Mouse (Mus musculus) hematopoietic stem cell, adult 5-6 weeks (primary cell): ENCODE measurements around the gene Ppm1n. TPM values are rescaled to one million over a fixed set of nuclear protein-coding genes. Genes with fewer than 3 reads are reported as not detected.

Experiments
- ATAC-seq, 2 experiments: fragments of 125-278 bp in 1 of 2; replicated peaks in 1 of 2; 2 replicates each; pipeline ENCODE4 v1.8.0; 2016 to 2017; ENCODE audit warnings: inconsistent platforms in 2 of 2, mild to moderate bottlenecking in 2 of 2, moderate number of reproducible peaks in 2 of 2, low read depth in 1 of 2, moderate TSS enrichment in 1 of 2; ENCODE audit not compliant: low FRiP score in 2 of 2, poor library complexity in 2 of 2, severe bottlenecking in 2 of 2, insufficient read depth in 1 of 2, low TSS enrichment in 1 of 2
- total RNA-seq: library from RNA; stranded (forward); fragments of 172-1452, 232-1000 nt; gene quantifications from 2 replicates; pipeline ENCODE4 v1.2.3, GENCODE M21; 2017

The Ppm1n gene
- total RNA-seq, 1 experiment from 2014 or later: not detected

DNA sequence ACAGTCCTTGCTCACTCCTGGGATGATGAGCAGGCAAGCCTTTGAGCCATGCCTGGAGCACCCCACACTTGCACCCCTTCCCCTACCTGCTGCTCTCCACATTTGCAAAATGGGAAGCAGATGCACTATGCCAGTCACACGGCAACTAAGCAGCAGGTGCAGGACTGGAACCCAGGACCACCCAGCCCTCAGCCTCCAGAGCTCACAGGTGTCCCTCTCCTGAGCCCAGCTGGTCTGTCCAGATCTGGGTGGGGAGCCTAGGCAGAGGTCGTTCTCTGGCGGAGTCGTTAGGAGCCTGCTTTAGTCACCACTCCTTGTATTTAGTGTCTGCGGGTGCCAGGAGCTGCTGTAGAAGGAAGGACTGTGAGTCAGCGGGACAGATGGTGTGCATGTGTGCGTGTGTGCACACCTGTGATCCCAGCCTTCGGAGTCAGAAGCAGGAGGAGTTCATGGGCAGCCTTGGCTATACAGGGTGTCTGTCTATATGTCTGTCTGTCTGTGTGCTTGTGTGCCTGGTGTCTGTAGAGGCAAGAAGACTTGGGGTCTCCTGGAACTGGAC lies 38.9 kb downstream of the Ppm1n start:
- ATAC-seq: no peak

GRCm38 (mm10) chr7:19239986-19240385 lies 39.9 kb downstream of the Ppm1n start:
- ATAC-seq: no peak

GRCm38 (mm10) chr7:19239423-19239822 lies 40.4 kb downstream of the Ppm1n start:
- ATAC-seq: peak; percentile 92 to 94

- ATAC-seq: no peak
Observed at GRCm38 (mm10) chr7:19238344-19238743, 41.5 kb downstream of the Ppm1n start.

- ATAC-seq: no peak
Observed at GRCm38 (mm10) chr7:19236411-19236810, 43.5 kb downstream of the Ppm1n start.

DNA sequence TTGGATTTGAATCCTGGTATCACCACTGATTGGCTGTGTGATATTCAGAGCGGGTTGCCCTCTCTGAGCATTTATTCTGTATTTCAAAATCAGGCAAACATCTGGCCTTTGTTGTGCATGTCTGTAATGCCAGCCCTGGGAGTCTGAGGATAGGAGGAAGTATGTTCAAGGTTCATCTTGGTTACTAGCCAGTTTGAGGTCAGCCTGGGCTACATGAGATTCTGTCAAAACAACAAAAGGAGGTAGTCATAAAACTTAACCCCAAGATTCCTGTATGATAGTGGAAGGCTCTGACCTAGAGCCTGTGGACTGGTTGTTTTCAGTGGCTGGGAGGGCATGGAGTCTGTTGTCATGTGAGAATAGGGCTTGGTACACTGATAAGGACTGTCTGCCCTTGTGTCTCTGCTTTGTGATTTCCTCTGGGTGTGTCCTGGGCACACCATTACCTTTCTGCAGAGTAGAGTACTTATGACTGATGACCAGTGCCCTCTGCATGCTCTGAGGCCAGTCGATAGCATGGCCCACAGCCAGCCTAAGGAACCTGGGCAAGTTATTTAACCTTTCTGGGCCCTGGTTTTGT lies 44.7 kb downstream of the Ppm1n start:
- no peak for ATAC-seq

- ATAC-seq: no peak
Observed at GRCm38 (mm10) chr7:19234652-19235051, 45.2 kb downstream of the Ppm1n start.

GRCm38 (mm10) chr7:19231849-19232248 lies 48.0 kb downstream of the Ppm1n start:
- no peak for ATAC-seq

- ATAC-seq: no peak
Observed at GRCm38 (mm10) chr7:19230899-19231298, 49.0 kb downstream of the Ppm1n start.

DNA sequence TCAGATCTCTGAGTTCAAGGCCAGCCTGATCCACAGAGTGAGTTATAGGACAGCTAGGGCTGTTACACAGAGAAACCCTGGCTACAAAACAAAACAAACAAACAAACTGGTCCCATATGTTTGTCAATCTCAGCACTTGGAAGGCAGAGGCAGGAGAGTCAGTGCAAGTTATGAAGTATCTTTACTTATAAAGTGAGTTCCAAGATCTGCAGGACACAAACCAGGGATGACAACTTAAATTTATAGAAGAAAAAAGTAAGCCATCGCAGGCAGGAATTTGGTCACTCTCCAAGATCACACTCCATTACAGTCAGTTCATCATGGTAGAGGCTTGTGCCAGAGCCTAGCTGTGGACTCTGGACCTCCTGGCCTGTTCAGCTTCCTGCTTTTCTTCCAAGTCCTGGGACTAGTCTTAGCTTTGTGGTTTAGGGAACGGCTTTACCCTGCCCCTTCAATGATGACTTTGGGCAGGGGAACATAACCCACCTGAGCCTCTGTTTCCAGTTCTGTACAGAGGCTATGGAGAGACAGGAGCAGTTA lies 49.8 kb downstream of the Ppm1n start:
- no peak for ATAC-seq

DNA sequence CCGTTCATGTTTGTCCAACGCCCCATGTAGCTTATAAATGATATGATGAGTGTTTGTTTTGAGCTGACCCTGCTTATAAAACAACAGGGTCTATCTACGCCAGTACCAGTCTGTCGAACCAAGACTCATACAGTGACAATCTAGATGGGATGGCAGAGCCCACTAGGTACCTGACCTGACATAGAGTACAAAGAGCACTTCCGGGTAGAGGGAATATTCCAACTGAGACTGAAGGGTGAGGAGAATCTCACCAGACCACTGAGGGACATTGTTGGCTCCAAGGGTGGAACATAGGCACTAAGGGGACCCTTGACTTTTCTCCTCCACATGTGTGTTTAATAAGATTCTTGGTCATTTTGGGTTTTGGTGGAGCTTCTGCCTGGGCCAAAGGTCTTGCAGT lies 50.5 kb downstream of the Ppm1n start:
- no peak for ATAC-seq

GRCm38 (mm10) chr7:19228793-19229148 lies 51.1 kb downstream of the Ppm1n start:
- ATAC-seq: no peak

DNA sequence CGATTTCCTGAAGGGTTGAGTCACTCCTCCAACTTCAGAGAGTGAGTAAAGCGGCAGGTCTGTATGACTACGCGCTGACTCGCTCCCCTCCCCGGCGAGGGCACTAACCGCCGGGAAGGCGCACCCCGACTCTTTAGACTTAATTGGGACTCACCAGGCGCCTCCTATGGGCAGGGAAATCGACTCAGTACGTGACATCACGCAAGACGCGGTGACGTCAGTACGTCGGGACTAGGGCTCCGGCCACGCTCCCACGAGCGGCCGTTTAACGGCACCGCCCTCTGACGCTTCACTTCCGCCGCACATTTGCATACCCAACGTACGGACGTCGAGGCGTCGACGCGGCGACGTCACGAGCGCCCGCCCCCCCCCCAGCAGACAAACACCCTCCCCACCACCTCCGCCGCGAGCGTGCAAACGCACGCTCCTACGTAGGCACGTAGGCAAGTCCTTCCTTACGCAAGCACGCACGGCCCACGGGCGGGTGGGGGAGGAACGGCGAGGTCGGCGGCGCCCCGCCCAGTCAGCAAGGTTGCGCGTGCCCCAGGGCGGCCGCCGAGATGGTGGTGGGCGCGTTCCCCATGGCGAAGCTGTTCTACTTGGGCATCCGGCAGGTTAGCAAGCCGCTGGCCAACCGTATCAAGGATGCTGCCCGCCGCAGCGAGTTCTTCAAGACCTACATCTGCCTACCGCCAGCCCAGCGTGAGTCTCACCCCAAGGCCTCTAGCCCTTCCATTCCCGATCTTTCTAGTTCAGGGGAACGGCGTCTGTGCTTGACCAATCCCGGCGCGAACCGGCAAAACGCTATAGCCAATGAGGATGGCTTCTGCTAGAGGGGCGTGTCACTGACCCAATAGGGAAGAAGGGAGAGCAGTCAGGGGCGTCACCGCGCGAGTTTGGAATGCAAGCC lies 51.7 kb downstream of the Ppm1n start, which contains the start of gene Opa3:
TSS of gene Opa3 (plus strand) at position 452 of the 910 bp plus-strand sequence.
- peak; percentile 89 to 90 for ATAC-seq

DNA sequence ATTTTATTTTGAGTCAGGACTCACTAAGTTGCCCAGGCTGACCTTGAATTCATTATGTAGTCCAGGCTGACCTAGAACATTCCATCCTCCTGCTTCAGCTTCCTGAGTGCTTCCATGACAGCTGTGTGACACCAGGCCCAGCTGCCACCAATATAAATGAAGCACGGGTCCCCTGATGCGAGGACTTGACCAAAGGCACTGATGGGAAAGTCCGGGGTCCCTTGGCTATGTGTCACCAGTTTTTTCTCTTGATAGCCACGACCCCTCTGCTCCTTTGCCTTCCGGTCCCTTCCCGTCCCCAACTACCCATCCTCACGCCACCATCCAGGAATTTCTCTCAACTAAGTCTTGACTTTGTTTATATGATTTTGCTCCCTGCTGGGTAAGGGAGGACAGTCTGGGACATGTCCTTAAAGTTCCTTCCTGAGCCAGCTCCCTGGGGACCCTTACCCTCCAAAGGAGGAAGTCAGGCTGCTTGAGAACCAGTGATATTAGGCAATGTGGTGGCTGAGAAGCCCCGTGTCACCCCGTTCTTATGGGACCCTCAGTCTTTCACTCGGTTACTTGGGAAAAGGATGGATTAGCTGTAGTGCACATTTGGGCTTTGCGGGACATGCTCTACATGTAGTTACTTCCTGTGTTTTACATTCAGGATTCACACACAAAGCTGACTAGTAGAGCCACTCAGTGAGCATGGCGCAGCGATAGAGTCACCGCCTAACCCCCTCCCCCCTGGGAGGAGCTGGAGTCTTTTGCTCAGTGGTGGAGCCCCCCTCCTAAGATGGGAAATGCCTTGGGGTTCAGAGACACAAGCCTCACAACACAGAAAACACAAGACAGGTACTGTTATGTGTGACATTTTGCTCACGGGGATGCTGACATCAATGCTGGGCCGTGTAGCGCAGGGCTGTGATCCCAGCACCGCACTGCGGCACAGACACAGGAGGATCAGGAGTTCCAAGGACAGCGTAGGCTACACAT lies 52.8 kb downstream of the Ppm1n start:
- ATAC-seq: peak; percentile 1 to 6; a peak in 2 of 4 replicates
